Mouse (Mus musculus) limb, embryonic 15.5 days (tissue): ENCODE measurements around the gene Maz. TPM values are rescaled to one million over a fixed set of nuclear protein-coding genes. Genes with fewer than 3 reads are reported as not detected.

Experiments used
- ATAC-seq: fragments of 200-750 bp; cut with Nextera tagmentation; 2 replicates; pipeline ENCODE4 v1.8.0; 2017; ENCODE audit warnings: low read depth, moderate TSS enrichment; ENCODE audit not compliant: insufficient number of reproducible peaks, low FRiP score, low TSS enrichment
- H3K27ac ChIP-seq: fragments of 300-500 bp; sonication (generic); 2 replicates; pipeline ENCODE4 v1.5.1; 2015; ENCODE audit warnings: moderate library complexity, mild to moderate bottlenecking, inconsistent platforms
- H3K27me3 ChIP-seq: fragments of 300-500 bp; sonication (generic); 2 replicates; pipeline ENCODE4 v1.6.1; 2015; ENCODE audit warnings: inconsistent platforms
- H3K36me3 ChIP-seq: fragments of 300-500 bp; sonication (generic); 2 replicates; pipeline ENCODE4 v1.6.1; 2015; ENCODE audit warnings: inconsistent platforms
- H3K4me1 ChIP-seq: fragments of 300-500 bp; sonication (generic); 2 replicates; pipeline ENCODE4 v1.6.1; 2015; ENCODE audit warnings: inconsistent platforms
- H3K4me2 ChIP-seq: fragments of 300-500 bp; sonication (generic); 2 replicates; pipeline ENCODE4 v1.6.1; 2015; ENCODE audit warnings: mild to moderate bottlenecking, inconsistent platforms
- H3K4me3 ChIP-seq: fragments of 300-500 bp; sonication (generic); 2 replicates; pipeline ENCODE4 v1.5.1; 2015; ENCODE audit warnings: mild to moderate bottlenecking, inconsistent platforms
- H3K9ac ChIP-seq: fragments of 300-500 bp; sonication (generic); 2 replicates; pipeline ENCODE4 v1.6.1; 2015; ENCODE audit warnings: inconsistent platforms
- H3K9me3 ChIP-seq: fragments of 300-500 bp; sonication (generic); 2 replicates; pipeline ENCODE4 v1.6.1; 2016; ENCODE audit warnings: inconsistent platforms
- WGBS: fragments of 180-500 bp; shearing (Covaris S2); methylation state at CpG from one replicate; pipeline ENCODE4 v1.1.7; 2015; 5-methylcytosine and 5-hydroxymethylcytosine counted together
- polyA plus RNA-seq: library from polyadenylated mRNA; unstranded; fragments of >200 nt; fragmentation: Nextera tagmentation; extraction: Ambion mirVana; gene quantifications from 2 replicates; pipeline ENCODE4 v1.2.1, GENCODE M21; 2015

The Maz gene
- polyA plus RNA-seq, 1 experiment from 2014 or later: 54.8 TPM

DNA sequence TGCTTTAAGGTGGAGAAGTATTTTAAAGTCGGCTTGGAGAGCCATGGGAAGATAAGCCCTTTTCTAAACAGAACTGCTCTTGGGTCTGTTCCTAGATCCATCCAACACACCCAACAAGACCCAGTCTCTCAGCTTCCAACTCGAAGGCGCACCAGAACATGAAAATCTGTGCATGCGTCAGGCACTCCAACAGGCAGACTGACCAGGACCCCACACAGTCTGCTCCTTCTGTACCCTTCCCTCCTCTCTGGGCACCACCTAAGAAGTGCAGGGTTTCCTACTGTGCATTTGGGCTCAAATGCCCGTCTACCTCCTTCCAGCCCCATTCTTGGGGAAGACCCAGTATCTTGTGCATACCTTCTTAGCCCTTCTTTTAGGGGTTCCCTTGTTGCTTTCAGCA, 6.3 kb downstream of the Maz start:
- H3K9me3 ChIP-seq: no peaks in the 10 kb centered on the region
- no peak for ATAC-seq
- H3K27ac ChIP-seq: peak overlapping the region; percentile 89
- H3K36me3 ChIP-seq: peaks cover 30% of the 10 kb centered on the region
- H3K4me3 ChIP-seq: peak overlapping the region; percentile 63
- peaks cover 84% of the 10 kb centered on the region for H3K4me1 ChIP-seq
- peak overlapping the region; percentile 64 for H3K9ac ChIP-seq
- peak overlapping the region; percentile 85 for H3K4me2 ChIP-seq
- WGBS: 34% methylated on average over 5 of the region's 5 CpGs
- no peaks in the 10 kb centered on the region for H3K27me3 ChIP-seq

DNA sequence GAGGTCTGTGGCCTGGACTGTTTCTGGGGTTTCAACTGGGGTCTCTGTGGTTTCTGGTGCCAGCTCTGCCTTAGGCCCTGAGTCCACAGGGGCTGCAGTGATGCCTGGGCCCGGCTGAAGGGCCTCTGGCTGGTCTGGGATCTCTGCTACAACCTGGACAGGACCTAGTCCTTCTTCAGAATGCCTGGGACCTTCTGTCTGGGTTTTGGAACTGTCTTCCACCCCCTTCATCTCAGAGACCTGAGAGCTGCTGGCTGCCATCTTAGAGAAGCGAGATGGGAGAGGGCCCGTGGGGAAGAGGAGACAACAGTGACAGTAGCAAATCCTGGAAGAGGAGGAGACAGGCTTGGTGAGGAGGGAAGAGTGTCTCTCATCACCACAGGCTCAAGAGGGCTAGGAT, 6.8 kb downstream of the Maz start:
- ATAC-seq: no peak

DNA sequence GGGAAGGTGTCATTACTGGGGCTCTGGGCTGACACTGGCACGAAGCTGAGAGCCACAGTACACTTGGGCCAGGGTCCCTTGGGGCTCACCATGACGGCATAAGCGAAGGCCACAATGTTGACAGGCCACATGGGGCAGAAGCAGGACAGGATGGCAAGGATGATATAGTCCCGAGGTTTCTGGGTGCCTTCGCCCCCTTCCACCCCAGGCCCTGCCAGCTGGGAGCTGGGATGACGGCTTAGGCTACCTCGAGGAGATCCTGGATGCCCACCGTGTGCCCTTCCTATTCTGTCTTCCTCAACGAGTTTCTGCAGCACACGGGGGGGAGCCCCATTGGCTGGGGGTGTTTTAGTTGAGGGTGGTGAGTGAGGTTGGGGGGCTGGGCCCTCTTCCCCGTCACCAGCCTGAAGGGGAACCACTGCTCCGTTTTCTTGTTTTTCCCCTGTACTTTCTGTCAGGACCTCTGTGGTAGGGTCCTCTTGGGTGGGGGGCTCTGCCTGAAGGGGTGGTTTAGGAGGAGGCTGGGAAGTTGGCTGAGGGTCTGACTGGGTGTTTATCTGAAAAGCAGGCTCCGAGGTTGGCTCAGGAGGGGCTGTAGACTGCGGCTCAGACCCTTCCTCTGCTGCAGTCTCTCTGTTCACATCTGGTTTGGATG, 7.4 kb downstream of the Maz start:
- Histone ChIP-seq H3K4me2 (peak overlapping the region; percentile 85), H3K36me3 (peaks cover 36% of the 10 kb centered on the region), H3K9ac (peak overlapping the region; percentile 64), H3K9me3 (no peaks in the 10 kb centered on the region), H3K27me3 (no peaks in the 10 kb centered on the region), H3K4me3 (peak overlapping the region; percentile 63), H3K4me1 (peaks cover 88% of the 10 kb centered on the region), H3K27ac (peak overlapping the region; percentile 89)
- WGBS: 65% methylated on average over 14 of the region's 14 CpGs
- no peak for ATAC-seq

More for the DNA sequence above, 6.8 kb downstream of the Maz start:
- no peaks in the 10 kb centered on the region for H3K27me3 ChIP-seq
- H3K4me2 ChIP-seq: peak overlapping the region; percentile 85
- H3K9ac ChIP-seq: peak overlapping the region; percentile 64
- H3K4me3 ChIP-seq: peak overlapping the region; percentile 63
- peak overlapping the region; percentile 89 for H3K27ac ChIP-seq
- peaks cover 35% of the 10 kb centered on the region for H3K36me3 ChIP-seq
- no peaks in the 10 kb centered on the region for H3K9me3 ChIP-seq
- H3K4me1 ChIP-seq: peaks cover 89% of the 10 kb centered on the region
- 54% methylated on average over 3 of the region's 3 CpGs for WGBS

DNA sequence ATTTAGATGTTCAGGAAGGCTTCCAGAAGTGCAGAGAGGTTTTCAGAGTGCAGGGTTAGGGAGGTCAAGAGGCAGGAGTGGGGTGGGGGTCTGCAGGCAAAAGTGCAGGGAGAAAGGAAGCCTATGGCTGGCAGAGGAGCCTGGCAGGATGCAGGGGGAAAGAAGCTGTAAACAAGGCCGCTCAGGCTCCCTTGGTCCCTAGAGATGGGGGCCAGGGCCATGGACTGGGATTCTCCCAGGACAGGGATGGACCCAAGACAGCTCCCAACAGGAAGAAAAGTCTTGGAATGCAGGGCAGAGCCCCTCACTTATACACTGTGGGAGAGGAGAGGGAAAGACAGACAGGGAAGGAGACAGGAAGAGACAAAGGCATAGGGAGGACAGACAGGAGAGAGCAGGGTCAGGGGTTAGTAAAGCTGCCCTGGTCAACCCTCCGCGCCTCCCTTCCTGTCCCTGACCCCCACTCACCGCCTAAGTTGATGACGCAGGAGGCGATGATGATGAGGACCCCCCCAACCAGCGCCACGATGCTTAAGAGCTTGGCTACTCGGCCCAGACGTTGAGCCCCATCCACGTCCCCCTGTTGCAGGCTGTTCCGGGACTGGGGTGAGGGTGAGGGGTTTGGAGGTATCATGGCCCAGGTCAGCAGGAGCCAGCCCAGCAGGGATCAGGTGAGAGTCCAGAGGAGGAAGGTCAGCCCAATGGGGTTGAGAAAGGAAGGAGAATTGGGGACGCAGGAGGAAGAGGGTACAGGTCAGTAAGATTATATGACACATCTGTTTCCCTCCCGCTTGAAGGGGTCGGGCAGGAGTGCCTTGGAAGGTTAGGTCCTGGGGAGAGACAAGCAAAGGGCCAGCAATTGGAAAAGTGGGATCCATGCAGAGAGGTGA, 8.2 kb downstream of the Maz start:
- ATAC-seq: no peak
- Histone ChIP-seq H3K4me2 (peak overlapping the region; percentile 85), H3K4me3 (peak overlapping the region; percentile 70), H3K9me3 (no peaks in the 10 kb centered on the region), H3K9ac (peak overlapping the region; percentile 20; the same call in 1 of the 2 replicates), H3K36me3 (peaks cover 34% of the 10 kb centered on the region), H3K4me1 (peaks cover 85% of the 10 kb centered on the region), H3K27ac (peak overlapping the region; percentile 97; the same call in 1 of the 2 replicates), H3K27me3 (no peaks in the 10 kb centered on the region)
- 84% methylated on average over 15 of the region's 15 CpGs for WGBS

DNA sequence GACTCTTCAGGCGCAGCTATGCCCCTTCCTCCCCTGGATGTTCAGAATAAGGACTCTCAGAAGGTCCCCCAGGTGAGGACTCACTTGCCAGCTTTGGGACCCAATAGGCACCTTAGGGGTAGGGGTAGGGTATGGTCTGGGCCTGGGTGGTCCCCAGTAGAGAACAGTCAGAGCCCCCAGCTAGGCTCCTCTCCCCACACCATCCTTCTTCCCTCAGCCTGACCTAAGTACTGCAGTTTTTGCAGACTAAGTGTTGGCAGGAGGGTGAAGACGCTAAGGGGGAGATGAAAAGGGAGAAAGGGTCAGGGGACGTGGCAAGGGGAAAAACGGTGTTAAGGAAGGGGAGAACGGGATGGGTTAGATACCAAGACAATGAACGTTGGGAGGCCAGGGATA, 8.9 kb downstream of the Maz start:
- Histone ChIP-seq H3K4me3 (peak overlapping the region; percentile 70), H3K9ac (peak overlapping the region; percentile 20; the same call in 1 of the 2 replicates), H3K9me3 (no peaks in the 10 kb centered on the region), H3K27me3 (no peaks in the 10 kb centered on the region), H3K4me2 (peak overlapping the region; percentile 85), H3K4me1 (peaks cover 78% of the 10 kb centered on the region), H3K36me3 (peaks cover 34% of the 10 kb centered on the region), H3K27ac (peak overlapping the region; percentile 97)
- ATAC-seq: no peak
- WGBS: 51% methylated on average over 6 of the region's 6 CpGs

DNA sequence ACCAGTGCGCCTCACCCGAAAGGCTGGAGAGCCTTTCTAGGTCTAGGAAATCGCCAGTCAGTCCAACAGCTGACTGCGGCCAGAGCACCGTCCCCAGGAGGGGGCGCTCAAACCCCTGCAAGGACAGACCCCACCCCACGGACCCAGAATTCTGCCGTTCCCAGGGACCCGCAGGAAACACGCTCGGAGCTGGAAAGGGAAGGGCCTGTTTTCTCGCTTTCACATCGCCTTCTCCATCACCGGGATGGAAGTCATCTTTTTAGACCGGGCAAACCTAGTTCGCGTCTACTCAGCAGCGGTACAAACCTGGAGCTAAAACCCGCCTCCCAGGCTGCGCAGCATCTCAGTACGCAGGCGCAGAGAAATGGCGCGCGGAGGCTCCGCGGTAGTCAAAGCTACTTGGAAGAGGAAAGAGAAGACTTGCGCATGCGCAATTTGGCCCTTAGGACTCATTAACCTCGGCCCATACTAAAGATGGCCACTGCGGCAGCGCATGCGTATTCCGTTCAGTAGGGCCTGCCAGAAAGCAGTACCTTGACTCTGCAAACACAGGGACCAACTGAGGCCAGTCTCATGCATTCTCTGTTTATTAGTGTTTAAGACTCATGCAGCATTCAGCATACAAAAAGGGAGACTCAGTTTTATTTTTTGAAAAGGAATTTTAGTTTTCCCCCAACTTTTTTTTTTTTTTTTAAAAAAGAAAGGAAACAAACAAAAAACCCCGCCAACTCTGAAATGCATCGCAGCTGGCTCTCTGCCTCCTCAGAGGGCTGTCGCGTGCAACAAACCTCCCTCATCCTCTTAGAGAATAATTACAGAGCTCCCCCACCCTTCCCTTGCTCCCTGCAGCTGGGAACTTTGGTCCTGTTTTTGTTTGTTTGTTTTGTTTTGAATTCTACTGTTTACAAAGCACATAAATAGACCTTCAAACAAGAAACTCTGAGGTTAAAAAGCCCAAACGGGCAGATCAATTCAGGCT, 9.6 kb downstream of the Maz start, which contains the start of gene Pagr1a:
Gene Pagr1a, minus strand, starts transcription at position 382 of the 979 bp plus-strand sequence.
- WGBS: 2% methylated on average over 39 of the region's 39 CpGs
- H3K4me1 ChIP-seq: peaks cover 71% of the 10 kb centered on the region
- peak within 1 kb of the TSS; percentile 86 for H3K4me2 ChIP-seq
- H3K36me3 ChIP-seq: peaks cover 34% of the 10 kb centered on the region
- no peaks in the 10 kb centered on the region for H3K9me3 ChIP-seq
- H3K9ac ChIP-seq: peak within 1 kb of the TSS; percentile 76
- H3K4me3 ChIP-seq: peak within 1 kb of the TSS; percentile 70
- no peaks in the 10 kb centered on the region for H3K27me3 ChIP-seq
- peak; percentile 85 for ATAC-seq
- peak within 1 kb of the TSS; percentile 97 for H3K27ac ChIP-seq

DNA sequence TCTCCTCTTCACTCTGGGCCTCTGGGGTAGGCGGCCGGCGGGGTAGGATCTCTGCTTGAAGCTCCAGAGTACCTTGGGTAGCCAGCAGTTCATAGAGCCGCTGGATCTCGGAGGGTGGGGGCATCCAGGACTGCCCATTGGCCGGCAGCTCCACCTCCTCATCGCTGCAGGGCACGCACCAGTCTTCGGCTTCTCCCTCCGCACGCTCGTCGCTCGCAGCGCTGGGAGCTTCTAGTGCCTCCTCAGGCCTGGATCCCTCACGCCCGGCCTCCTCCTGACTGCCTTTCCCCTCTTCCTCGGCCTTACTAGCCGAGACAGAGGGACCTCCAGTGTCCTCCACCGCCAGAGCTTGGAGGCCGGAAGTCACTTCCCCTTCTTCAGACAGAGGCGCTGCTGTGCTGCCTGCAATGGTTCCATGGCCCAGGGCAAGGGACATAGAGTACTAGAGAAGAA, 10.3 kb downstream of the Maz start:
- peak overlapping the region; percentile 97 for H3K27ac ChIP-seq
- H3K4me3 ChIP-seq: peak overlapping the region; percentile 70
- no peaks in the 10 kb centered on the region for H3K9me3 ChIP-seq
- peaks cover 65% of the 10 kb centered on the region for H3K4me1 ChIP-seq
- peak; percentile 21 for ATAC-seq
- WGBS: 1% methylated on average over 22 of the region's 22 CpGs
- peak overlapping the region; percentile 86 for H3K4me2 ChIP-seq
- H3K27me3 ChIP-seq: no peaks in the 10 kb centered on the region
- peaks cover 34% of the 10 kb centered on the region for H3K36me3 ChIP-seq
- H3K9ac ChIP-seq: peak overlapping the region; percentile 76

DNA sequence TGATC, 10.6 kb downstream of the Maz start, which contains the start of gene Pagr1b:
Gene Pagr1b, minus strand, starts transcription at position 4 of the 5 bp plus-strand sequence.
- peak within 1 kb of the TSS; percentile 76 for H3K9ac ChIP-seq
- H3K9me3 ChIP-seq: no peaks in the 10 kb centered on the region
- H3K27me3 ChIP-seq: no peaks in the 10 kb centered on the region
- peaks cover 63% of the 10 kb centered on the region for H3K4me1 ChIP-seq
- no peak for ATAC-seq
- H3K36me3 ChIP-seq: peaks cover 36% of the 10 kb centered on the region
- H3K4me2 ChIP-seq: peak within 1 kb of the TSS; percentile 86
- H3K4me3 ChIP-seq: peak within 1 kb of the TSS; percentile 70
- peak within 1 kb of the TSS; percentile 97 for H3K27ac ChIP-seq

DNA sequence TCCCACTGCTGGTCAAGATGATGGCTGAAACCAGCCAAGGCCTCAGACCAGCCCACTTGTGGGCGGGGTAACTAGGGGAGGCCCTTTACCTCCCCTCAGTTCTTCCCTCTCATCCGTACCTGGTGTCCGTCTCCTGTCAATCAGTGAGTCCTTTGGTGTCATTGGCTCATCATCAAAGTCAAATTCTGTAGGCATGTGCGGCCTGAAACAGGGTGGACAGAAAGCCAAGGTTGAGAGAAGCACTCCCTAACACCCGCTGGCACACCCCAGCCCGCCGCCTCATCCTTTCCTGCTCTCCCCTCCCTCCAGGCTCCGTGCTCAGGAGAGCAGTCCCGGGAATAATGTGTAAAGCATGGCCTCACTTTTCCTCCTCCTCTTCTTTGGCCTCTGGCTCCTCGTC, 10.8 kb downstream of the Maz start:
- H3K27ac ChIP-seq: peak overlapping the region; percentile 97
- ATAC-seq: no peak
- H3K4me2 ChIP-seq: peak overlapping the region; percentile 86
- peaks cover 61% of the 10 kb centered on the region for H3K4me1 ChIP-seq
- peak overlapping the region; percentile 70 for H3K4me3 ChIP-seq
- H3K9me3 ChIP-seq: no peaks in the 10 kb centered on the region
- H3K9ac ChIP-seq: peak overlapping the region; percentile 76
- peaks cover 38% of the 10 kb centered on the region for H3K36me3 ChIP-seq
- WGBS: under 1% methylated on average over 10 of the region's 10 CpGs
- H3K27me3 ChIP-seq: no peaks in the 10 kb centered on the region

DNA sequence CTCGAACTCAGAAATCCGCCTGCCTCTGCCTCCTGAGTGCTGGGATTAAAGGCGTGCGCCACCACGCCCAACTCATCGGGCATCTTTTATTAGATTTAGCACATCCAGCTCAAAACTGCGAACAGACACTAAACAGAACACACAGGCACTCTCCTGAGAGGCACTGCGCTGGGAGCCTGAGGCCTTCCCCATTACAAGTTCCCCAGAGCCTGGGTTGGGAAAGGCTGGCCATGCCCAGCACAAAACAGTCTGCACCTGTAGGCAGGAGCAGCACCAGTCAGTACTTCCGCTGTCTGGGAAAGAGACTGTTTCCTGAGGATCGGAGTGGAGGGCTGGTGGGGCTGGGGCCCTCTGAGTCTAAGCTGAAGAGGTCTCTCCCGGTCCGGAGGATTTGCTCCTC, 11.8 kb downstream of the Maz start:
- Histone ChIP-seq H3K4me3 (no peak overlapping the region), H3K27me3 (no peaks in the 10 kb centered on the region), H3K27ac (no peak overlapping the region), H3K4me2 (no peak overlapping the region), H3K9me3 (no peaks in the 10 kb centered on the region), H3K36me3 (peaks cover 42% of the 10 kb centered on the region), H3K4me1 (peaks cover 50% of the 10 kb centered on the region), H3K9ac (no peak overlapping the region)
- no peak for ATAC-seq
- WGBS: 88% methylated on average over 12 of the region's 12 CpGs

DNA sequence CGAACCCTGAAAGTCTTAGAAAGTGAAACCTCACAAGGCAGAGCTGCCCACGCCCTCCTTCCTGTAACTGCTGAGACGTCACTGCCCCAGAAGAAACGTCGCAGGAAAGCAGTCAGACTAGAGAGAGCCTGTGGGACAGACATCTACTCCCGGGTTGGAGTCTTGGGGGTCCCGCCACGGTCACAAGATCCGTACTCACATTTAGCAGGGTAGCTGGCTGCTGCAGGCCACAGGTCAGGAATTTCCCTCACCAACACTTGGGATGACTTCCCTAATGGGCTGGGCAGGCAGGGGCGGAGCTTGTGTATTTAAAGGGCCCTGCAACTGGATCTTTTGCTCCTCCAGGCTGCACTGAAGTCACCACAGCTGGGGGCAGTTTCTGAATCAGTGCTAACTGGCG, 12.5 kb downstream of the Maz start, which contains the start of gene Mvp:
Gene Mvp, minus strand, starts transcription at position 302 of the 400 bp plus-strand sequence.
- no peak for ATAC-seq
- Histone ChIP-seq H3K4me2 (peak within 1 kb of the TSS; percentile 32), H3K9me3 (no peaks in the 10 kb centered on the region), H3K4me3 (peak within 1 kb of the TSS; percentile 70), H3K4me1 (peaks cover 44% of the 10 kb centered on the region), H3K36me3 (peaks cover 42% of the 10 kb centered on the region), H3K27me3 (no peaks in the 10 kb centered on the region), H3K27ac (0 out of 2 replicates have a peak within 1 kb of the TSS, but pooled peaks have one; percentile 8), H3K9ac (0 out of 2 replicates have a peak within 1 kb of the TSS, but pooled peaks have one; percentile 76)
- WGBS: 39% methylated on average over 11 of the region's 11 CpGs
